In the genomic region with DNA sequence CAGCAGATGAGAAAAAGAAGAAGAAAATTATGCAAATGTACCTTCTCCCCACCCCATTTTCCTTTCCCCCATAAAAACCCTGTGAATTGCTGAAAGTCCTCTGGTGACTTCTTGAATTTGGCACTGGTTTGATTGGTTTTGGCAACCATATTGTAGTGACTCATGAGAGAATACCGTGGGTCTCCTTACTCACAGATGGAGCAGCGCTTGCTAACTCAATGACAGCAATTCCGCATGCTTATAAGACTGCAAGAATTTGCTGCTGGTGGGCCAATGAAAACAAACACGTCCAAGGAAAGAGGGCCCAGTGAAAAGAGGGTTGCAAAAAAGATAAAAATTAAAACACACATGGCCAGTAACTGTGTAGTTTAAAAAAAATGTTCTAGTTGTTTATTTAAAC, we compare ENCODE assay signal across 9 mouse cellular contexts.
DNase-seq lines count a peak whose midpoint lies in the region; ATAC-seq and TF ChIP-seq lines count a peak whose summit lies in the region.
"Had no signal": no experiment of that assay in that cellular context is flagged by ENCODE, and none has a peak within 500 bp of the region (broad histone marks: within the 10 kb centered on the region; RNA-seq: fewer than 3 reads in every experiment).

No protein-coding gene starts in this region.

- no peaks in the 10 kb centered on the region for H3K9me3 ChIP-seq in hindbrain, postnatal 0 days (ENCODE audit: low read length)
- H3K9me3 ChIP-seq in hindbrain, embryonic 14.5 days (ENCODE audit: control insufficient read depth, low read length), result no peaks in the 10 kb centered on the region
- peaks cover 4% of the 10 kb centered on the region; the same call in 1 of the 2 replicates for H3K9me3 ChIP-seq in heart, embryonic 13.5 days

- TF ChIP-seq CTCF in hindbrain, postnatal 0 days (IDR thresholded peaks at IDR 0.05; ENCODE audit: low read depth), result no peak

- no peak overlapping the region for H3K4me3 ChIP-seq in hindbrain, postnatal 0 days (ENCODE audit: low read length)
- H3K4me3 ChIP-seq in hindbrain, embryonic 14.5 days (replicated peaks; ENCODE audit: low read length), result no peak overlapping the region
- H3K4me3 ChIP-seq in heart, embryonic 13.5 days, result no peak overlapping the region

- H3K9ac ChIP-seq in hindbrain, postnatal 0 days (replicated peaks; ENCODE audit: low read length), result no peak overlapping the region
- H3K9ac ChIP-seq in hindbrain, embryonic 14.5 days, result no peak overlapping the region
- no peak overlapping the region for H3K9ac ChIP-seq in heart, embryonic 13.5 days

- H3K4me2 ChIP-seq in hindbrain, postnatal 0 days (ENCODE audit: low read depth, low read length), result no peak overlapping the region
- H3K4me2 ChIP-seq in hindbrain, embryonic 14.5 days (replicated peaks), result no peak overlapping the region
- H3K4me2 ChIP-seq in heart, embryonic 13.5 days, result no peak overlapping the region

- H3K27ac ChIP-seq in hindbrain, postnatal 0 days, result no peak overlapping the region
- H3K27ac ChIP-seq in hindbrain, embryonic 14.5 days, result no peak overlapping the region
- peak overlapping the region; percentile 69 for H3K27ac ChIP-seq in heart, embryonic 13.5 days (replicated peaks)

- H3K4me1 ChIP-seq in hindbrain, postnatal 0 days (ENCODE audit: insufficient read depth, low read length), result no peaks in the 10 kb centered on the region
- no peaks in the 10 kb centered on the region for H3K4me1 ChIP-seq in hindbrain, embryonic 14.5 days (replicated peaks; ENCODE audit: control insufficient read depth, insufficient read depth, low read length)
- no peaks in the 10 kb centered on the region for H3K4me1 ChIP-seq in heart, embryonic 13.5 days

- H3K27me3 ChIP-seq in hindbrain, postnatal 0 days (ENCODE audit: insufficient read depth, low read length), result no peaks in the 10 kb centered on the region
- no peaks in the 10 kb centered on the region for H3K27me3 ChIP-seq in hindbrain, embryonic 14.5 days (ENCODE audit: control insufficient read depth, insufficient read depth, low read length)
- H3K27me3 ChIP-seq in heart, embryonic 13.5 days (replicated peaks), result no peaks in the 10 kb centered on the region

- ATAC-seq in hindbrain, postnatal 0 days, result no peak
- no peak for ATAC-seq in hindbrain, embryonic 14.5 days (ENCODE audit: low FRiP score)
- ATAC-seq in heart, embryonic 13.5 days (ENCODE audit: extremely low read depth, insufficient number of reproducible peaks, low FRiP score, low TSS enrichment), result no peak
- ATAC-seq in monocyte, adult 5-6 weeks (replicated peaks; ENCODE audit: insufficient number of reproducible peaks, low FRiP score, low TSS enrichment, poor library complexity, severe bottlenecking), result no peak
- ATAC-seq: hindbrain, embryonic 16.5 days had no signal

- DNase-seq in hindbrain, postnatal 0 days (ENCODE audit: low spot score), result peak; percentile 20
- DNase-seq in hindbrain, embryonic 14.5 days (ENCODE audit: low spot score), result no peak
- peak; percentile 94 for DNase-seq in NIH3T3 (ENCODE audit: low read depth)
- DNase-seq in layer of hippocampus, adult 9-10 months (ENCODE audit: low spot score), result peak; percentile 46
- no peak for DNase-seq in retina, postnatal 1 day
- no peak for DNase-seq in left cerebral cortex, adult 8-10 months (ENCODE audit: low spot score in 2 of 2)

- 51% methylated on average over 4 of the region's 4 CpGs for WGBS in hindbrain, postnatal 0 days
- WGBS in hindbrain, embryonic 14.5 days, result 77% methylated on average over 4 of the region's 4 CpGs
- 61% methylated on average over 4 of the region's 4 CpGs for WGBS in heart, embryonic 13.5 days

- no peaks in the 10 kb centered on the region for H3K36me3 ChIP-seq in hindbrain, postnatal 0 days (ENCODE audit: insufficient read depth, low read length)
- no peaks in the 10 kb centered on the region for H3K36me3 ChIP-seq in hindbrain, embryonic 14.5 days (replicated peaks; ENCODE audit: control insufficient read depth, insufficient read depth)
- H3K36me3 ChIP-seq in heart, embryonic 13.5 days, result no peaks in the 10 kb centered on the region

Comparison
In these comparisons a context has a peak if more than half of its experiments do, and no peak if none do; other contexts are left out.
1. DNase-seq: peak in hindbrain, postnatal 0 days (single experiment), NIH3T3 (single experiment) and layer of hippocampus, adult 9-10 months (single experiment); none in hindbrain, embryonic 14.5 days (single experiment), retina, postnatal 1 day (single experiment) and left cerebral cortex, adult 8-10 months (0 of 2).